Mouse (Mus musculus): ENCODE measurements around the gene Ppp3ca. TPM values are rescaled to one million over a fixed set of nuclear protein-coding genes. Genes with fewer than 3 reads are reported as not detected.

Gene Ppp3ca
- polyA plus RNA-seq, 1 experiment: 24.3 TPM

DNA sequence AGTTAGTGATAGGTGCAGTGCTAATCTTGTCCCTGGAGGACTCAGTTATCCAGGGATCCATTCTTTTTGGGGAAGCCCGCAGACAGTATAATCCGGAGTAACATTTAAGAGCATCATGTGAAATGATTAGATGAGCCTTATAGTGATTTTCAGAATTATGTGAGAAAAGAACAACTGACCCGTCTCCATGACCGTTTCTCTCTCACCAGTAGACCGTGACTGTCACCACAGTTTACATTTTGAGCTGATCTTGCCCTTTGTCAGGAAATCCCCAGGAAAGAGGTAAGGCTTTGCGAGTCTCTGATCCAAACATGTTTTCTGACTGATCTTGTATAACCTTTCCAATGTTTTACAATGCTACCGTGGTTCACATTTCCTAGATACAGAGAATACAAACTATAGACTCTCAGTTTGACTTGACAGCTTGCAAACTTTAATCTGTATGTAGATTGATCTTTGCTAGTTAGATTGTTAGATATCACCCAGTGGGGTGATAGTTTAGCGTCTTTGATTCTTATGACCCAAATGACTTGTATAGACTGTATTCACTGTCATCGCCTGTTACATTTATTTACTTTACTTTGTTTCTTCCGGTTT, 40.5 kb downstream of the Ppp3ca start:
- H3K36me3 ChIP-seq (ENCODE audit: control insufficient read depth, insufficient read depth, low read length): no peaks in the 10 kb centered on the region
- TF ChIP-seq POLR2A (IDR thresholded peaks at IDR 0.05; ENCODE audit: control insufficient read depth, low read depth, low read length) (no peak), CTCF (IDR thresholded peaks at IDR 0.05; ENCODE audit: control insufficient read depth, insufficient read depth, insufficient replicate concordance, low read depth, low read length) (no peak)
- no peak overlapping the region for H3K4me3 ChIP-seq (ENCODE audit: control insufficient read depth, low read depth, low read length)
- H3K4me1 ChIP-seq (ENCODE audit: control insufficient read depth, insufficient read depth, low read length): no peaks in the 10 kb centered on the region
- H3K27ac ChIP-seq (ENCODE audit: control insufficient read depth, insufficient read depth, low read depth, low read length): no peak overlapping the region
- H3K27me3 ChIP-seq (ENCODE audit: control insufficient read depth, insufficient read depth, low read length): no peaks in the 10 kb centered on the region

DNA sequence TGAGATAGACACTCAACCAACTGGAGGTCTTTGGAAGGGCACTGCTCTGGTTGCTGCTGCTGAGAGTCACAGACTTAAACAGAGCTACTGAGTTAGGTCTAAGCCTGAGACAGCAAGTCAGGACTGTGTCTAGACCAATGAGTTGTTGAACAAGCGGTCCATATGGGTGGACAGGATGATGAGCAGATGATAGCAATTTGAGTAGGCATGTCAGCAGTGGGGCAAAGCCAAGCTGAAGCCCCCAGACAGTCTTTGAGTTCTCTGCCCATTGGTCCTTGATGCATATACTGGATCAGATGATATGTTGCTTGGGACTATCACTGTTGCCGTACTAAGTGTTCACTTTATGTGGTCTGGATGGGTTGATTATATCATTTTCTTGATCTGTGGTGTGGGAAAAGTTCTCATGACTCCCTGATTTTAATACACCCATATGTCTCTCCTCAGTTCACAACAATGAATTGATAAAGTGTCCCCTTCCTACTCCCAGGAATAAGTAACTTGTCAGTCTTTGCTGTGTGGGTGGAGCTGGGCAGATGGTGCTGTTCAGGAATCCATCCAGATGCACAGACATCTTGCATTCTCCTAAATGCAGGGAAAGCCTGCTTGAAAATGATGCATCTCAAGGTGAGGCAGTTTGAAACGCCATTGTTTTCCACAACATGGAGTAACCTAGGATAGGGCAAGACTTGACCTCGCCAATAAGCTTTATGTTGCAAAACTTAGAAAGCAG, 44.5 kb downstream of the Ppp3ca start:
- Histone ChIP-seq H3K27ac (ENCODE audit: control insufficient read depth, insufficient read depth, low read depth, low read length) (no peak overlapping the region), H3K4me1 (ENCODE audit: control insufficient read depth, insufficient read depth, low read length) (no peaks in the 10 kb centered on the region), H3K4me3 (ENCODE audit: control insufficient read depth, low read depth, low read length) (no peak overlapping the region), H3K27me3 (ENCODE audit: control insufficient read depth, insufficient read depth, low read length) (no peaks in the 10 kb centered on the region), H3K36me3 (ENCODE audit: control insufficient read depth, insufficient read depth, low read length) (no peaks in the 10 kb centered on the region)
- TF ChIP-seq POLR2A (IDR thresholded peaks at IDR 0.05; ENCODE audit: control insufficient read depth, low read depth, low read length) (no peak), CTCF (IDR thresholded peaks at IDR 0.05; ENCODE audit: control insufficient read depth, insufficient read depth, insufficient replicate concordance, low read depth, low read length) (no peak)

DNA sequence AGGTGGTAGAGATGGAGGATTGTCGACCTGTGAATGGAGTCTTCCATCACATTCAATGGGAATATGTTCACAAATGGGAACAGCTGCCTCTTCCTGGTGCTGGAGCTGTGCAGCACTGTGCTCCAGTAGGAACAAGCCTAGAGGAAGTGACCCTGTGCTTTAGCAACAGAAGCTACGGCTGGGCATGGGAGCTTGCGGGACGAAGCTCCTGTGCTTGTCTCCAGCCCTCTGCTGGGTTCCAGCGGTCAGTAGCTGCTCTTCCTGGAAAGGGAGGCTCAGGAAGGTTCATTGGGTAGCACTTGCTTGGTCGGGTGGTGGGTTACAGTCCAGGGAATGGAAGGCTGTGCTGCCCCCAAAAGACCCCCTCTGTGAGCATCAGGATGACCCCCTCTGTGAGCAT, 46.3 kb downstream of the Ppp3ca start:
- Histone ChIP-seq H3K4me1 (ENCODE audit: control insufficient read depth, insufficient read depth, low read length) (no peaks in the 10 kb centered on the region), H3K27me3 (ENCODE audit: control insufficient read depth, insufficient read depth, low read length) (no peaks in the 10 kb centered on the region), H3K4me3 (ENCODE audit: control insufficient read depth, low read depth, low read length) (no peak overlapping the region), H3K36me3 (ENCODE audit: control insufficient read depth, insufficient read depth, low read length) (no peaks in the 10 kb centered on the region), H3K27ac (ENCODE audit: control insufficient read depth, insufficient read depth, low read depth, low read length) (no peak overlapping the region)
- no peak for TF ChIP-seq CTCF (IDR thresholded peaks at IDR 0.05; ENCODE audit: control insufficient read depth, insufficient read depth, insufficient replicate concordance, low read depth, low read length)
- TF ChIP-seq POLR2A (IDR thresholded peaks at IDR 0.05; ENCODE audit: control insufficient read depth, low read depth, low read length): no peak

DNA sequence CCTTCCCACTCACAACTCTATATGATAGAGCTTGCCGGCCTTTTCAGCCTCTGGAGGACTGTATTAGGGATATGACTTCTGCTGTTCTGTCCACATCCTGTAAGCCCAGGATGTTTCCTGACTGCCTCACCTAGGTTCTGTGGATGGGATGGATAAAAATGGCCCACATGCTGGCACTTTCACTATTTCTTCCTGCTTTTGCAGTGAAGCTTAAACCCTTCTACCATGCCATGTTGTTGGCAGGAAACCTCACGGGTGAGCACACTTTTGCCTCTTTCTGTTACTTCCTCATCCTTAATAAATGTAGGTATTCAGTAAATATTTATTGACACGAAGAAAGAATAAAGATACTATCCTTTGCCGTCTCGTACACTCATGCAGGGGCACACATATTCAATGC, 48.5 kb downstream of the Ppp3ca start:
- Histone ChIP-seq H3K4me1 (ENCODE audit: control insufficient read depth, insufficient read depth, low read length) (peaks cover 2% of the 10 kb centered on the region; the same call in 1 of the 2 replicates), H3K36me3 (ENCODE audit: control insufficient read depth, insufficient read depth, low read length) (no peaks in the 10 kb centered on the region), H3K27me3 (ENCODE audit: control insufficient read depth, insufficient read depth, low read length) (no peaks in the 10 kb centered on the region), H3K4me3 (ENCODE audit: control insufficient read depth, low read depth, low read length) (no peak overlapping the region), H3K27ac (ENCODE audit: control insufficient read depth, insufficient read depth, low read depth, low read length) (no peak overlapping the region)
- TF ChIP-seq POLR2A (IDR thresholded peaks at IDR 0.05; ENCODE audit: control insufficient read depth, low read depth, low read length) (no peak), CTCF (IDR thresholded peaks at IDR 0.05; ENCODE audit: control insufficient read depth, insufficient read depth, insufficient replicate concordance, low read depth, low read length) (no peak)

DNA sequence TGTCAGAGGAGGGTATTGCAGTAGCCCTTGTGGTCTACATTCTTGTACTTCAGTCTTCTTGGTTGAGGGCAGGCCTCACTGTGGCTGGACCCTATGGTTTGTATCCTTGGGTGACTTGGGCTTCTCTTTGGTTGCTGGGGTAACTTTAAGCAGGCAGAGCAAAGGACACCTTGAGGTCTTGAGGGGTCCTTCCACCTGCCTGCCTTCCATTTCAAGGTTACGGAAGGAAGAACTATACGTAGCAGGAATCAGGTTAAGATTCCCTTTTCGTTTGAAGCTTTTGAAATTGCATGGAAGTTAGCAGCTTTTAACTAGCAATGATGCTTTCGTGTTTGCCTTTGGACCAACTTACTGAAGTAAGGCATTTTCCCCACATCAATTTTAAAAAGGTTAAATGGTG, 51.3 kb downstream of the Ppp3ca start:
- Histone ChIP-seq H3K4me1 (ENCODE audit: control insufficient read depth, insufficient read depth, low read length) (peaks cover 2% of the 10 kb centered on the region; the same call in 1 of the 2 replicates), H3K27me3 (ENCODE audit: control insufficient read depth, insufficient read depth, low read length) (no peaks in the 10 kb centered on the region), H3K4me3 (ENCODE audit: control insufficient read depth, low read depth, low read length) (no peak overlapping the region; the same call in 1 of the 2 replicates), H3K36me3 (ENCODE audit: control insufficient read depth, insufficient read depth, low read length) (no peaks in the 10 kb centered on the region), H3K27ac (ENCODE audit: control insufficient read depth, insufficient read depth, low read depth, low read length) (no peak overlapping the region)
- TF ChIP-seq POLR2A (IDR thresholded peaks at IDR 0.05; ENCODE audit: control insufficient read depth, low read depth, low read length) (no peak), CTCF (IDR thresholded peaks at IDR 0.05; ENCODE audit: control insufficient read depth, insufficient read depth, insufficient replicate concordance, low read depth, low read length) (no peak)

DNA sequence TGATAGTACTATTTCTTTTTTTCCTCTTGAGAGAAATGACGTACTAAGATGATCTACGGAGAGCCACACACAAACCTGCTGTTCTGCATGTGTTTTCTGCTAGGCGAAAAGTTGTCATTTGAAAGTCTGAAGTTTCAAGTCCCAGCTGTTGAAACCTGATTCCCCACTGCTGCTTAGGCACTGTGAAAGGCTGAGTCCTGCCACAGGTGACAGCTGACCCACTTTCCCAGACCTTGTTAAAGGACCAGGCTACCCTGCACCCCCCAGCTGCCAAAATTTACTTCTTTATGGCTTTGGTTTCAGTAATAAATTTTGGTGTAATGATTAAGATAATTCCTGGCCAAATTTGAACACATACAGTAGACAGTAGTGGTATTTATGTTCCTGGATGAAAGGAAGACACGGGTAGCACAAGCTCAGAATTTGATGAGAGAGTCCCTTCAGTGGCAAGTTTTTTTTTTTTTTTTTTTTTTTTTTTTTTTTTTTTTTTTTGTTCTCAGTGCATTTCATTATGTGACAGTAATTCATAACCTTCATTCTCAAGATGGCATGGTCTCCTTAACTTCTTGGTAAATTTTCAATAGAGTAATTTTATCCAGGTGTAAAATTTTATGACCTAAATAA, 52.0 kb downstream of the Ppp3ca start:
- H3K27me3 ChIP-seq (ENCODE audit: control insufficient read depth, insufficient read depth, low read length): no peaks in the 10 kb centered on the region
- no peaks in the 10 kb centered on the region for H3K36me3 ChIP-seq (ENCODE audit: control insufficient read depth, insufficient read depth, low read length)
- no peak for TF ChIP-seq CTCF (IDR thresholded peaks at IDR 0.05; ENCODE audit: control insufficient read depth, insufficient read depth, insufficient replicate concordance, low read depth, low read length)
- no peak for TF ChIP-seq POLR2A (IDR thresholded peaks at IDR 0.05; ENCODE audit: control insufficient read depth, low read depth, low read length)
- peaks cover 2% of the 10 kb centered on the region; the same call in 1 of the 2 replicates for H3K4me1 ChIP-seq (ENCODE audit: control insufficient read depth, insufficient read depth, low read length)
- H3K27ac ChIP-seq (ENCODE audit: control insufficient read depth, insufficient read depth, low read depth, low read length): no peak overlapping the region
- H3K4me3 ChIP-seq (ENCODE audit: control insufficient read depth, low read depth, low read length): no peak overlapping the region

DNA sequence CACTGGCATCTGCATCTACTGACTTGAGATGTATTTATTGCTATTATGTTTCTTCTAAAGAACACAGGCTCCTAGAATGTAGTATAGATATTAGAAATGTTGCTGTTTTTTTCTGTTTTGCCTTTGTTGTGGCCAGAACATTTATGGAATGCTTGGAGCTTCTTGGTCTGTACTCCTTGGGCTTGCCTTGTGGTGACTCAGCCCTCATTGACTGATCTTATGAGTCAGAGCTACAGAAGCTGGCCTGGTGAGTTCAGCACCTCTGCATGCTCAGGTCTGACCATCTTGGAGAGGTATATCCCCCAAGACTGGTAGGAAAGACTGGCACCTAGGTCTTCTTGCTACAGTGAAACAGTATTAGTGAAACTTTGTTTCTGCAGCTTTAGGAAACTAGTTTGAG, 52.6 kb downstream of the Ppp3ca start:
- TF ChIP-seq CTCF (IDR thresholded peaks at IDR 0.05; ENCODE audit: control insufficient read depth, insufficient read depth, insufficient replicate concordance, low read depth, low read length) (no peak), POLR2A (IDR thresholded peaks at IDR 0.05; ENCODE audit: control insufficient read depth, low read depth, low read length) (no peak)
- no peaks in the 10 kb centered on the region for H3K27me3 ChIP-seq (ENCODE audit: control insufficient read depth, insufficient read depth, low read length)
- H3K4me1 ChIP-seq (ENCODE audit: control insufficient read depth, insufficient read depth, low read length): peaks cover 2% of the 10 kb centered on the region; the same call in 1 of the 2 replicates
- H3K36me3 ChIP-seq (ENCODE audit: control insufficient read depth, insufficient read depth, low read length): no peaks in the 10 kb centered on the region
- H3K27ac ChIP-seq (ENCODE audit: control insufficient read depth, insufficient read depth, low read depth, low read length): no peak overlapping the region
- no peak overlapping the region for H3K4me3 ChIP-seq (ENCODE audit: control insufficient read depth, low read depth, low read length)
